Mouse (Mus musculus) erythroblast, adult 5-6 weeks (primary cell): ENCODE results near the gene Epas1. TPM values are rescaled to one million over a fixed set of nuclear protein-coding genes. Genes with fewer than 3 reads are reported as not detected.

Experiments used
- ATAC-seq: replicated peaks from 2 replicates; pipeline ENCODE4 v1.8.0; 2016; ENCODE audit warnings: moderate number of reproducible peaks, mild to moderate bottlenecking, moderate TSS enrichment, inconsistent platforms; ENCODE audit not compliant: poor library complexity, low FRiP score, severe bottlenecking
- total RNA-seq, 2 experiments: library from RNA; stranded (forward) in 1 of 2; stranded (reverse) in 1 of 2; fragments of 150-400 nt in 1 of 2; fragments of 200-764, 138-1000 nt in 1 of 2; gene quantifications; 2 replicates each; pipeline versions ENCODE4 v1.2.3 to v1.2.4; 2015 to 2017; ENCODE audit warnings: low replicate concordance in 2 of 2

Epas1 gene
- total RNA-seq, 2 experiments from 2014 or later, result 0.17 to 0.77 TPM

GRCm38 (mm10) chr17:86824502-86825162, 71.1 kb downstream of the Epas1 start:
- ATAC-seq, result no peak

GRCm38 (mm10) chr17:86825163-86825902, 71.8 kb downstream of the Epas1 start:
- ATAC-seq, result no peak

DNA sequence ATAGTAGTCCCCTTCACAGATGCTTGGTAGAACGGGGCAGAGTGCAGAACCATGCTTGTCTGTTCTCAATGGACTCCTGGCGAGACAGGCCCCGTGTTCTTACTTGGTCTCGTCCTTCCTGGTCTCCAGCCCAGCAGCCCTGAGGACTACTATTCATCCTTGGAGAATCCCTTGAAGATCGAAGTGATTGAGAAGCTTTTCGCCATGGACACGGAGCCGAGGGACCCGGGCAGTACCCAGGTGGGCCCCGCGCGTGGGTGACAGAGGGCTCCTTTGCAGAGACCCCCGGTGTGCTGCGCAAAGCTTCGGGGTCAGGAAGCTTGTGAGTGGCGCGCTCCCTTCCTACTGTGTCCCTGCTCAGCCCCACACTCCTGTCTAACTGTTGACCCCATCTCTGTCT, 72.9 kb downstream of the Epas1 start:
- no peak for ATAC-seq

DNA sequence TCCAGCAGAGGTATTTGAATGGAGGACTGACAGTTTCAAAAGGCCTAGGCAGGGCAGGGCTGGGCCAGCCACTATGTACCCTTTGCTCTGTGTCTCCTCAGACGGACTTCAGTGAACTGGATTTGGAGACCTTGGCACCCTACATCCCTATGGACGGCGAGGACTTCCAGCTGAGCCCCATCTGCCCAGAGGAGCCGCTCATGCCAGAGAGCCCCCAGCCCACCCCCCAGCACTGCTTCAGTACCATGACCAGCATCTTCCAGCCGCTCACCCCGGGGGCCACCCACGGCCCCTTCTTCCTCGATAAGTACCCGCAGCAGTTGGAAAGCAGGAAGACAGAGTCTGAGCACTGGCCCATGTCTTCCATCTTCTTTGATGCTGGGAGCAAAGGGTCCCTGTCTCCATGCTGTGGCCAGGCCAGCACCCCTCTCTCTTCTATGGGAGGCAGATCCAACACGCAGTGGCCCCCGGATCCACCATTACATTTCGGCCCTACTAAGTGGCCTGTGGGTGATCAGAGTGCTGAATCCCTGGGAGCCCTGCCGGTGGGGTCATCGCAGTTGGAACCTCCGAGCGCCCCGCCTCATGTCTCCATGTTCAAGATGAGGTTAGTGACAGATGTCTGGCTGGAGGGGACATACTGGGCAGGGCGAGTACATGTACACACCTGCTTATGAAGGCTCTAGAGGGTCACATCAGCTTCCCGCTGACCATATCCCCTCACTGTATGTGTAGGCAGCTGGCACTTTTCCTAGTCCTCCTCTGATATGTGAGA, 74.1 kb downstream of the Epas1 start:
- no peak for ATAC-seq

GRCm38 (mm10) chr17:86828500-86828899, 75.0 kb downstream of the Epas1 start:
- ATAC-seq, result no peak

- ATAC-seq, result no peak
Observed at GRCm38 (mm10) chr17:86829383-86830175, 76.1 kb downstream of the Epas1 start.

DNA sequence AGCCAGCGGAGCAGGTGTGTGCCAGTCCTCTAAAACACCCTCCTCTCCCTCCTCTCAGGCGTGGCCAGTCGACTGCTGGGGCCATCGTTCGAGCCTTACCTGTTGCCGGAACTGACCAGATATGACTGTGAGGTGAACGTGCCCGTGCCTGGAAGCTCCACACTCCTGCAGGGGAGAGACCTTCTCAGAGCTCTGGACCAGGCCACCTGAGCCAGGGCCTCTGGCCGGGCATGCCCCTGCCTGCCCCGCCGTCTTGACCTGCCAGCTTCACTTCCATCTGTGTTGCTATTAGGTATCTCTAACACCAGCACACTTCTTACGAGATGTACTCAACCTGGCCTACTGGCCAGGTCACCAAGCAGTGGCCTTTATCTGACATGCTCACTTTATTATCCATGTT, 77.4 kb downstream of the Epas1 start:
- ATAC-seq, result no peak

GRCm38 (mm10) chr17:86832562-86833327, 79.2 kb downstream of the Epas1 start:
- ATAC-seq, result no peak

GRCm38 (mm10) chr17:86833945-86834344, 80.4 kb downstream of the Epas1 start:
- no peak for ATAC-seq

DNA sequence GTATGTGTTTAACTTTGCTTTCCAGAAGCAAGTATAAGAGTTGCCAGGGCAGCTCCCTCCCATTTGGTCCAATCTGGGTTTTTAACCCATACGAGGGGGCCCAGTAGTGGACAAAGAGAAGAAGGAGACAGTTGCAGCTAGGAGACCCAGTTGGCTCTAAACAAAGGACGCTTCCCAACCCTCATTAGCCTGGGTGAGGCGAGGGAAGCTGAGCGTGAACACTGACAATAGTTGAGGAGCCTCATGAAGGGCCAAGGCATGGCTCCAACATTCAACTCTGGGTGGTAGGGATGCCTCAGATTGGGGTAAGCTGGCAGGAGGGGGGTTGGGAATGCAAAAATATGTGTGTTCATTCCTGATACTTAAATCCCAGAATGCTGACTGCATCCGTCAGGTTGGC, 85.8 kb downstream of the Epas1 start:
- ATAC-seq, result no peak

DNA sequence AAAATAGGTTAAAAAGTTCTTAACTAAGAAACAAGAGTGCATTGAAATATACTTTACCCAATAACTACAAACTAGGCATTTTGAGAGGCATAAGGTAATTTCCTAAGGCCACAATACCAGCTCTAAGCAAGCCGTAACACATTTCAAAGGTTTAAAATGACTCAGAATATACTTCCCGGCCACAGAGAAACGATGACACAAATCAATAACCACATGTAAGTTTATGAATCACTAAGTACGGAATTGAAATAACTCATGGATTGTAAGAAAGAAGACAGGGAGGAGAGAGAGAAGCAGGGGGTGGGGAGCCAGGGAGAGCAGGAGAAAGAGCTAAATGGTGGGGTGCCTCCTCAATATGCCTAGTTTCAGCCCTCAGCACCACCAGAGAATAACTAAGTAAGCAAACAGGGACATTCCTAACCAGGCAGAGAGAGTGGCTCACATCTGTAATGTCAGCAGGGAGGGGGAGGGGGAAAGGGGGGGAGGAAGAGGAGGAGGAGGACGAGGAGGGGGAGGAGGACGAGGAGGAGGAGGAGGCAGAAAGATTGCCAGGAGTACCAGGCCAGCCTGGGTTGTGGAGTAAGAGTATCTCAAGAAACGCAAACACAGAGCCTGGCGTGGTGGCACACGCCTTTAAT, 97.3 kb downstream of the Epas1 start:
- no peak for ATAC-seq

- no peak for ATAC-seq
Observed at GRCm38 (mm10) chr17:86851782-86852181, 98.3 kb downstream of the Epas1 start.

DNA sequence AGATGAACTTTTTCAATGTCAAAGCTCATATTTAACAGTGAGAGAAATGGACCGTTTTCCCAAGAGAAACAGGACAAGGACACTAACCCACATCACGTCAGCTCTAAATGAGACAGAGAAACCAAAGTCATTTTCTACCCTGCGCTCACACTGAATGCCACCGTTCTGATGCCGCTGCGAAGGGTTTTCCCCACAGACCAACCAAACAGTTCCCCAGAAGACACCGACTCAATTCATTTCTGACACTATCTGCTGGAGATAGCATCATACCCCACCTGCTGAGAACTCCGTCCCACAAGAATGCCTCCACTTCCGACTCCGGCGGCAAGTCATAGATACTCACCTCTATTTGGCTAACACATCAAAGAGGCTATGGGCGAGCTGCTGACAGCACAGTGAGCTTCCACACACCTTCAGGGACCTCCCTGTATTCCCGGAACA, 99.1 kb downstream of the Epas1 start:
- no peak for ATAC-seq

DNA sequence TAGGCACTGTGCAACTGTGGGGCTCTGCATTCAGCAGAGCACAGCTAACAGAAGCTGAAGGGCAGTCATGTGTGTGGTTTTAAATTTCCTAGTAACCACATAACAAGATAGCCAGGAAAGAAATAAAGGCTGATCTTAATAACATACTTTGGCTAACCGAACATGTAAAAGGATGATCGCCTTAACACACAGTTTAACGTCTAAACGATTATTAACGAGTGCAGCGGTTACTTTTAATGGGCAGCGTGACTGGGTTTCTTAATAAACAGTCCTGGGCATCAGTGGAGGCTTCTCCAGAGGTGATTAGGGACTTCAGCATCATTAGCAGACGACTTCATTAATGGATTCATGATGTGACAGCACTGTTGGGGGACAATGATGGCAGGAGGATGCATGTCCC, 117.1 kb downstream of the Epas1 start:
- ATAC-seq, result no peak

- ATAC-seq, result no peak
Observed at GRCm38 (mm10) chr17:86872643-86873042, 119.1 kb downstream of the Epas1 start.

GRCm38 (mm10) chr17:86876940-86877339, 123.4 kb downstream of the Epas1 start:
- ATAC-seq, result no peak

DNA sequence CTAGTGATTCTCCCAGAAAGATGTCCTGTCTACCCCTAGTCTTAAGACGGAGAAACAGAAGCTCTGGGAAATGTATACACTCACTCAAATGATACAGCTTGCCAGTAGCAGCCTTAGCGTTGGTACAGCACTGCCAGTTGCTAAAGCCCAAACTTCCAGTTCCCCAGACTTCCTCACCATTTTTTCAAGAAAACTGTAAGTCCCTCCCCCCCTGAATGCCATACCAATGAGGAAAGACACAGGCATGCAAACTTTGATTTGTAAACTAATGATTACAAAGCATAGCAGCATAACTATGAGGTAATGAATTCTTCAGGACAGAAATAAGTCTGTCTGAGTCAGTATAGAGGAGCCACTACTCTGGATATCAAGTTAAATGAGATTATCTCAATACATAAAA, 124.2 kb downstream of the Epas1 start:
- no peak for ATAC-seq

- no peak for ATAC-seq
Observed at GRCm38 (mm10) chr17:86880056-86880455, 126.6 kb downstream of the Epas1 start.
